Mouse (Mus musculus) spleen, adult 18-20 months (tissue): ENCODE results near the gene Gm15085.
"Not testable (repeated sequence)": the region's sequence is repeated elsewhere in the genome, so short reads cannot be mapped to it uniquely, and the experiment has no call there.

ENCODE experiments used
- DNase-seq, 2 experiments: peaks; one replicate each; pipeline ENCODE4 v3.0.0; 2022; ENCODE audit warnings: mixed read lengths in 2 of 2

Gm15085 gene

DNA sequence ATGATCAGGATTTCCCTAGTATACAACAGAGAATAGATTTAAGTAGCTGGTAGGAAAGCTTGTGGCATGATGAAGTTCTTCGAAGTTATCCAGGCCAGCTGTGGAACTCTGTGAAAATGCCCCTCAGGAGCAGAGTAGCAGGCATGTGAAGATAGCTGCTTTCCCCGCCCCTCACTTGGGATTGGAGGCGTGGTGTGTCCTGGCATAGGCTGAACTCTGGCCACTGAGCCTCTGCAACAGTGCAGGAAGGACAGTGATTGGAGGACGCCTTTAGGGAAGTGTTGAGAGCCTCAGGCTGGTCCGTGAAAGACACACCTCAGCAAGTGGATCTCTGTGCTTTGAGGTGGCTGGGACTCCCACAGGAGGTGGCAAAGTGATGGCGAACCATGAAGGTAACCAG, at the start of gene Gm15085:
Gm15085 (plus strand) TSS at position 301 of the 400 bp plus-strand sequence.
- DNase-seq = not testable (repeated sequence)
